Mouse (Mus musculus) hindbrain, embryonic 12.5 days (tissue): ENCODE results near the gene Ppp6r2. TPM values are rescaled to one million over a fixed set of nuclear protein-coding genes. Genes with fewer than 3 reads are reported as not detected.

Source experiments
- ATAC-seq: fragments of 200-750 bp; cut with Nextera tagmentation; 2 replicates; pipeline ENCODE4 v1.8.0; 2017; ENCODE audit warnings: moderate TSS enrichment; ENCODE audit not compliant: low FRiP score
- H3K27ac ChIP-seq: fragments of 300-500 bp; sonication (generic); 2 replicates; pipeline ENCODE4 v1.5.1; 2016; ENCODE audit warnings: mild to moderate bottlenecking
- H3K27me3 ChIP-seq: fragments of 300-500 bp; sonication (generic); 2 replicates; pipeline ENCODE4 v1.6.1; 2016; ENCODE audit warnings: mild to moderate bottlenecking
- H3K36me3 ChIP-seq: fragments of 300-500 bp; sonication (generic); 2 replicates; pipeline ENCODE4 v1.6.1; 2016; ENCODE audit warnings: mild to moderate bottlenecking
- H3K4me1 ChIP-seq: fragments of 300-500 bp; sonication (generic); 2 replicates; pipeline ENCODE4 v1.6.1; 2016
- H3K4me2 ChIP-seq: fragments of 300-500 bp; sonication (generic); replicated peaks from 2 replicates; pipeline ENCODE4 v1.6.1; 2016; ENCODE audit warnings: mild to moderate bottlenecking
- H3K4me3 ChIP-seq: fragments of 300-500 bp; sonication (generic); 2 replicates; pipeline ENCODE4 v1.5.1; 2016; ENCODE audit warnings: mild to moderate bottlenecking
- H3K9ac ChIP-seq: fragments of 300-500 bp; sonication (generic); 2 replicates; pipeline ENCODE4 v1.6.1; 2016; ENCODE audit warnings: mild to moderate bottlenecking, moderate library complexity
- H3K9me3 ChIP-seq: fragments of 300-500 bp; sonication (generic); replicated peaks from 2 replicates; pipeline ENCODE4 v1.6.1; 2016; ENCODE audit warnings: mild to moderate bottlenecking
- WGBS: fragments of 180-500 bp; shearing (Covaris S2); methylation state at CpG from one replicate; pipeline ENCODE4 v1.1.7; 2016; 5-methylcytosine and 5-hydroxymethylcytosine counted together
- polyA plus RNA-seq: library from polyadenylated mRNA; unstranded; fragments of >200 nt; fragmentation: Nextera tagmentation; extraction: Ambion mirVana; gene quantifications from 2 replicates; pipeline ENCODE4 v1.2.1, GENCODE M21; 2016

Ppp6r2 gene
- polyA plus RNA-seq, 1 experiment from 2014 or later = 62.3 TPM

DNA sequence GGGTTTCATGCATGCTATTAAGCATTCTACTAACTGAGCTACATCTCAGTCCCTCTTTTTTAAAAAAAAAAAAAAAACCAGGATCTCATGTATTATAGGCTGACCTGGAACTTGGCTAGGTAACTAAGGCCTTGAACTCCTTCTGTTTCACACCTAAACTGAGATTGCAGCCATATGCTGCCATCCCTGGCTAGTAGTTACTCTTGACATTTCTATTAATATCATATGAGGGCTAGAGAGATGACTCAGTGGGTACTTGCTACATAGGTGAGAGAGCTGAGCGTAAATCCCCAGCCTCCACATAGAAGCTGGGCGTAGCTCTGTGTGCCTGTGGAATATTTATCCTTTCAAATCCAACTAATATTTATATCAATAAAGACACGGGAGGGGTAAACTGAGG, 3.6 kb downstream of the Ppp6r2 start:
- no peak for ATAC-seq
- no peak overlapping the region for H3K4me3 ChIP-seq
- WGBS = 96% methylated on average over 3 of the region's 3 CpGs
- H3K4me1 ChIP-seq = peaks cover 24% of the 10 kb centered on the region
- H3K9ac ChIP-seq = no peak overlapping the region
- no peaks in the 10 kb centered on the region; the same call in 1 of the 2 replicates for H3K9me3 ChIP-seq
- H3K4me2 ChIP-seq = no peak overlapping the region
- H3K27ac ChIP-seq = no peak overlapping the region
- H3K36me3 ChIP-seq = peaks cover 18% of the 10 kb centered on the region
- no peaks in the 10 kb centered on the region for H3K27me3 ChIP-seq

GRCm38 (mm10) chr15:89215611-89216233, 4.4 kb downstream of the Ppp6r2 start:
- H3K9me3 ChIP-seq = no peaks in the 10 kb centered on the region; the same call in 1 of the 2 replicates
- H3K36me3 ChIP-seq = peaks cover 18% of the 10 kb centered on the region
- H3K9ac ChIP-seq = no peak overlapping the region
- no peak overlapping the region for H3K27ac ChIP-seq
- ATAC-seq = no peak
- WGBS = 91% methylated on average over 2 of the region's 2 CpGs
- H3K27me3 ChIP-seq = no peaks in the 10 kb centered on the region
- no peak overlapping the region for H3K4me2 ChIP-seq
- no peak overlapping the region for H3K4me3 ChIP-seq
- peaks cover 24% of the 10 kb centered on the region for H3K4me1 ChIP-seq

GRCm38 (mm10) chr15:89233586-89233985, 22.2 kb downstream of the Ppp6r2 start:
- H3K9me3 ChIP-seq = no peaks in the 10 kb centered on the region
- no peak for ATAC-seq
- H3K27ac ChIP-seq = no peak overlapping the region
- H3K27me3 ChIP-seq = no peaks in the 10 kb centered on the region
- H3K4me3 ChIP-seq = no peak overlapping the region
- 49% methylated on average over 2 of the region's 2 CpGs for WGBS
- H3K36me3 ChIP-seq = peaks cover 15% of the 10 kb centered on the region; the same call in 1 of the 2 replicates
- H3K4me1 ChIP-seq = no peaks in the 10 kb centered on the region
- H3K9ac ChIP-seq = no peak overlapping the region
- no peak overlapping the region for H3K4me2 ChIP-seq

GRCm38 (mm10) chr15:89234052-89234451, 22.7 kb downstream of the Ppp6r2 start:
- H3K9ac ChIP-seq = no peak overlapping the region
- H3K9me3 ChIP-seq = no peaks in the 10 kb centered on the region
- H3K4me2 ChIP-seq = no peak overlapping the region
- peaks cover 15% of the 10 kb centered on the region; the same call in 1 of the 2 replicates for H3K36me3 ChIP-seq
- WGBS = 96% methylated on average over 4 of the region's 4 CpGs
- ATAC-seq = no peak
- no peaks in the 10 kb centered on the region for H3K27me3 ChIP-seq
- no peak overlapping the region for H3K27ac ChIP-seq
- no peak overlapping the region for H3K4me3 ChIP-seq
- no peaks in the 10 kb centered on the region for H3K4me1 ChIP-seq

GRCm38 (mm10) chr15:89239751-89240392, 28.5 kb downstream of the Ppp6r2 start:
- Histone ChIP-seq H3K4me2 (no peak overlapping the region), H3K27me3 (no peaks in the 10 kb centered on the region), H3K27ac (no peak overlapping the region), H3K9me3 (no peaks in the 10 kb centered on the region), H3K9ac (no peak overlapping the region), H3K4me1 (no peaks in the 10 kb centered on the region), H3K36me3 (peaks cover 33% of the 10 kb centered on the region), H3K4me3 (no peak overlapping the region)
- WGBS = 69% methylated on average over 3 of the region's 3 CpGs
- ATAC-seq = no peak

GRCm38 (mm10) chr15:89241025-89241424, 29.7 kb downstream of the Ppp6r2 start:
- Histone ChIP-seq H3K4me2 (no peak overlapping the region), H3K27me3 (no peaks in the 10 kb centered on the region), H3K9ac (no peak overlapping the region), H3K4me1 (no peaks in the 10 kb centered on the region), H3K36me3 (peaks cover 36% of the 10 kb centered on the region), H3K27ac (no peak overlapping the region), H3K4me3 (no peak overlapping the region), H3K9me3 (no peaks in the 10 kb centered on the region)
- WGBS = 75% methylated on average over 2 of the region's 2 CpGs
- no peak for ATAC-seq

DNA sequence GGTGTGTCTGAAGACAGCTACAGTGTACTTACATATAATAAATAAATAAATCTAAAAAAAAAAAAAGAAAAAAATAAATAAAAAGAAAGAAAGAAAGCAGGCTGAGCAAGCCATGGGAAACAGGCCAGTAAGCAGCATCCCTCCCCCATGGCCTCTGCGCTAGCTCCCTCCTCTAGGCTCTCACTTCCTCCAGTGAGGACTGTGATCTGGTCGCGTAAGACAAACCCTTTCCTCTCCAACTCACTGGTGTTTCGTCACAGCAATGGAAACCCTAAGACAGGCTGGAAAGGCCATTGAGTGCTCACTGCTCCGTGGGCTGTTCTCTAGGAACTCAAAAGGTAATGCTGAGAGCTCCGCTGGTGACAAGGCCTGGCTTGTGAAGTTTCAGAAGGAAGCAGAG, 37.7 kb downstream of the Ppp6r2 start:
- no peak overlapping the region for H3K4me3 ChIP-seq
- WGBS = 87% methylated on average over 6 of the region's 6 CpGs
- no peaks in the 10 kb centered on the region for H3K27me3 ChIP-seq
- no peaks in the 10 kb centered on the region for H3K4me1 ChIP-seq
- peaks cover 29% of the 10 kb centered on the region for H3K36me3 ChIP-seq
- H3K27ac ChIP-seq = no peak overlapping the region
- no peaks in the 10 kb centered on the region for H3K9me3 ChIP-seq
- H3K4me2 ChIP-seq = no peak overlapping the region
- ATAC-seq = no peak
- H3K9ac ChIP-seq = no peak overlapping the region

GRCm38 (mm10) chr15:89255330-89255729, 44.0 kb downstream of the Ppp6r2 start:
- H3K36me3 ChIP-seq = peaks cover 52% of the 10 kb centered on the region
- no peak overlapping the region for H3K4me3 ChIP-seq
- peaks cover 10% of the 10 kb centered on the region for H3K4me1 ChIP-seq
- no peak overlapping the region for H3K9ac ChIP-seq
- no peak overlapping the region for H3K4me2 ChIP-seq
- ATAC-seq = peak; percentile 78
- H3K27me3 ChIP-seq = no peaks in the 10 kb centered on the region
- peak overlapping the region; percentile 60; the same call in 1 of the 2 replicates for H3K27ac ChIP-seq
- no peaks in the 10 kb centered on the region for H3K9me3 ChIP-seq
- WGBS = 40% methylated on average over 4 of the region's 4 CpGs

DNA sequence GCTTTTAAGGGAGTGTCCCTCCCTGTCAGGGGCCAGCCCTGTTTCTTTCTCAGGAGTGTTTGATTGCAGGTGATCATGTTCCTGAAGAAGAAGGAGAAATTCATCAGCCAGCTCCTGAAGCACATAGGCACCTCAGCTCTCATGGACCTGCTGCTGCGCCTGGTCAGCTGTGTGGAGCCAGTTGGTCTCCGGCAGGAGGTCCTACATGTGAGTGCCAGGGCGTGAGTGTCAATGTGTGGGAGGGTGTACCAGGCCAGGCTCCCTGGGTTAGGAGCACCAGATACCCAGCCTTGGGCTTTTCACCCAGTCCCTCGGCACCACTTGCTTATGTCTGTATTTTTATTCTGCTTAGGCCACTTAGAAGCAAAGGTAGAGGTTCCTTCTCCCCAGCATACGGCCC, 47.6 kb downstream of the Ppp6r2 start:
- Histone ChIP-seq H3K4me1 (peaks cover 10% of the 10 kb centered on the region), H3K27ac (no peak overlapping the region), H3K9me3 (no peaks in the 10 kb centered on the region), H3K27me3 (no peaks in the 10 kb centered on the region), H3K36me3 (peaks cover 62% of the 10 kb centered on the region), H3K9ac (no peak overlapping the region), H3K4me2 (no peak overlapping the region), H3K4me3 (no peak overlapping the region)
- ATAC-seq = no peak
- WGBS = 89% methylated on average over 5 of the region's 5 CpGs

- no peaks in the 10 kb centered on the region for H3K9me3 ChIP-seq
- no peak overlapping the region for H3K27ac ChIP-seq
- H3K4me1 ChIP-seq = no peaks in the 10 kb centered on the region
- no peak overlapping the region for H3K4me3 ChIP-seq
- H3K36me3 ChIP-seq = peaks cover 65% of the 10 kb centered on the region
- no peak overlapping the region for H3K9ac ChIP-seq
- WGBS = 84% methylated on average over 5 of the region's 5 CpGs
- no peaks in the 10 kb centered on the region for H3K27me3 ChIP-seq
- no peak overlapping the region for H3K4me2 ChIP-seq
- ATAC-seq = no peak
Measured at GRCm38 (mm10) chr15:89264485-89264884, 53.1 kb downstream of the Ppp6r2 start.

DNA sequence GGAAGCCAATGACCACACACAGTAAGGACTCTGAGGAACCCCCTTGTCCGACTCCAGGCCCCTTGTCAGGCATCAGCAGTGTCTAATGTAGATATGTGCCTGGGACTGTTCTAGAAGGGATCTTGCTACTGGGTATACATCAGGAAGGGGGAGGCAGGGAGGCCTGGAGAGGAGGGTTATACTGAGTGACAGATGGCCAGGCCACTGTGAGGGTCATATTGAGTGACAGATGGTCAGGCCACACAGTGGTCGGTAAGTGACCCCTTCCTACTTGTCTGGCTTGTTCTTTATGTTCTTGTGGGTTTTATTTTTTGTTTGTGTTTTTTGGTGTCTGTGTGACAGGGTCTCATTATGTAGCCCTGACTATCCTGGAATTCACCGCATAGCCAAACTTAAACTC, 64.1 kb downstream of the Ppp6r2 start:
- H3K9me3 ChIP-seq = no peaks in the 10 kb centered on the region

GRCm38 (mm10) chr15:89277366-89277765, 66.0 kb downstream of the Ppp6r2 start:
- H3K27me3 ChIP-seq = no peaks in the 10 kb centered on the region
- ATAC-seq = no peak
- no peaks in the 10 kb centered on the region for H3K4me1 ChIP-seq
- H3K36me3 ChIP-seq = peaks cover 95% of the 10 kb centered on the region
- WGBS = 94% methylated on average over 4 of the region's 4 CpGs
- no peak overlapping the region for H3K4me2 ChIP-seq
- H3K4me3 ChIP-seq = no peak overlapping the region
- no peak overlapping the region for H3K9ac ChIP-seq
- H3K9me3 ChIP-seq = no peaks in the 10 kb centered on the region
- no peak overlapping the region for H3K27ac ChIP-seq

More for the DNA sequence above, 64.1 kb downstream of the Ppp6r2 start:
- no peaks in the 10 kb centered on the region for H3K27me3 ChIP-seq
- no peak overlapping the region for H3K4me2 ChIP-seq
- no peak for ATAC-seq
- H3K27ac ChIP-seq = no peak overlapping the region
- WGBS = 83% methylated on average over 3 of the region's 3 CpGs
- no peak overlapping the region for H3K4me3 ChIP-seq
- H3K36me3 ChIP-seq = peaks cover 87% of the 10 kb centered on the region
- H3K4me1 ChIP-seq = no peaks in the 10 kb centered on the region
- no peak overlapping the region for H3K9ac ChIP-seq

DNA sequence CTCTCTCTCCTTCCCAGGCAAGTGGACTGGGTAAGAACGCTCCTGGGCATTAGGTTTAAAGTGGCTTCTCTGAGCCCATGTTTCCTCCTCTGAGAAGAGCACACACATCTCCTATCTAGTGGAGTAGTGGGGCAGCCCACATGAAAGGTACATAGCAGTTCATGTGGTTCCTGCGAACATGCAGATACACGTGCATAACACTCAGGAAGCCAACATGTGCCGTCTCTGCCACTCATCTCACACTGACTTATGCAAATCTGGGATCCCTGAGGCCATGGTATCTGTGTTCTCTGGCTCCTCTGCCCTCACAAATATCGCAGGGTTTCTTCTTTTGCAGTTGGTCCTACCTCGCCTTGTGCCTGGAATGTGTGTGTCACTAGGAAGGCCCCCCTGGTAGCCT, 71.2 kb downstream of the Ppp6r2 start:
- H3K4me3 ChIP-seq = no peak overlapping the region
- no peaks in the 10 kb centered on the region for H3K4me1 ChIP-seq
- WGBS = 80% methylated on average over 6 of the region's 6 CpGs
- H3K27ac ChIP-seq = no peak overlapping the region
- no peak overlapping the region for H3K4me2 ChIP-seq
- ATAC-seq = no peak
- H3K9me3 ChIP-seq = no peaks in the 10 kb centered on the region
- no peaks in the 10 kb centered on the region for H3K27me3 ChIP-seq
- H3K36me3 ChIP-seq = peaks cover 92% of the 10 kb centered on the region
- no peak overlapping the region for H3K9ac ChIP-seq
